Mouse (Mus musculus) MEL (cell line): ENCODE measurements around the gene Sik3. TPM values are rescaled to one million over a fixed set of nuclear protein-coding genes. Genes with fewer than 3 reads are reported as not detected.

ENCODE experiments used
- DNase-seq: peaks from one replicate; pipeline ENCODE4 v3.0.0; 2011; ENCODE audit warnings: low read depth, low spot score
- H3K27ac ChIP-seq: 2 replicates; pipeline ENCODE4 v1.5.1; 2012; ENCODE audit warnings: low read depth, mild to moderate bottlenecking, control low read depth, low read length, moderate library complexity; ENCODE audit not compliant: control insufficient read depth
- H3K27me3 ChIP-seq, 2 experiments: fragments of 150-350 bp in 1 of 2; sonication (generic) in 1 of 2; 2 replicates each; pipeline ENCODE4 v1.6.1; 2012; ENCODE audit warnings: low read length in 2 of 2, mild to moderate bottlenecking in 2 of 2, improper control_type of control experiment in 1 of 2, moderate library complexity in 1 of 2; ENCODE audit not compliant: insufficient read depth in 2 of 2, control insufficient read depth in 1 of 2
- H3K36me3 ChIP-seq, 2 experiments: 2 replicates each; pipeline ENCODE4 v1.6.1; 2012 to 2014; ENCODE audit warnings: low read length in 2 of 2, improper control_type of control experiment in 1 of 2, inconsistent platforms in 1 of 2, mild to moderate bottlenecking in 1 of 2; ENCODE audit not compliant: insufficient read depth in 2 of 2, control insufficient read depth in 1 of 2
- H3K4me1 ChIP-seq, 2 experiments: fragments of 150-350 bp in 1 of 2; sonication (generic) in 1 of 2; 2 replicates each; pipeline ENCODE4 v1.6.1; 2012; ENCODE audit warnings: low read length in 2 of 2, improper control_type of control experiment in 1 of 2, mild to moderate bottlenecking in 1 of 2; ENCODE audit not compliant: insufficient read depth in 2 of 2, control insufficient read depth in 1 of 2
- H3K4me3 ChIP-seq, 2 experiments: fragments of 150-350 bp in 1 of 2; sonication (generic) in 1 of 2; 2 replicates each; pipeline ENCODE4 v1.5.1; 2012; ENCODE audit warnings: low read depth in 2 of 2, low read length in 2 of 2, mild to moderate bottlenecking in 2 of 2, moderate library complexity in 2 of 2, control low read depth in 1 of 2, improper control_type of control experiment in 1 of 2; ENCODE audit not compliant: control insufficient read depth in 1 of 2, insufficient read depth in 1 of 2
- H3K79me2 ChIP-seq: 2 replicates; pipeline ENCODE4 v1.6.1; 2012; ENCODE audit warnings: mild to moderate bottlenecking, low read length, moderate library complexity; ENCODE audit not compliant: control insufficient read depth, poor library complexity, insufficient read depth
- H3K9ac ChIP-seq: 2 replicates; pipeline ENCODE4 v1.6.1; 2012; ENCODE audit warnings: low read depth, mild to moderate bottlenecking, control low read depth, low read length, moderate library complexity; ENCODE audit not compliant: control insufficient read depth, poor library complexity, severe bottlenecking
- H3K9me3 ChIP-seq: fragments of 150-350 bp; sonication (generic); replicated peaks from 2 replicates; pipeline ENCODE4 v1.6.1; 2012; ENCODE audit warnings: mild to moderate bottlenecking, low read length, improper control_type of control experiment, moderate library complexity; ENCODE audit not compliant: insufficient read depth
- BHLHE40 ChIP-seq: IDR thresholded peaks from 2 replicates; pipeline ENCODE4 v1.6.1; 2012; ENCODE audit warnings: low read depth, mild to moderate bottlenecking, inconsistent platforms, low read length, improper control_type of control experiment, borderline replicate concordance
- CHD1 ChIP-seq: IDR thresholded peaks from 2 replicates; pipeline ENCODE4 v1.6.1; 2012; ENCODE audit warnings: low read depth, mild to moderate bottlenecking, inconsistent platforms, low read length, improper control_type of control experiment
- CHD2 ChIP-seq: IDR thresholded peaks from 2 replicates; pipeline ENCODE4 v1.6.1; 2011; ENCODE audit warnings: low read length, improper control_type of control experiment
- CTCF ChIP-seq, 3 experiments: IDR thresholded peaks in 2 of 3; conservative IDR thresholded peaks in 1 of 3; 2 replicates each; pipeline ENCODE4 v1.5.1; 2011 to 2012; ENCODE audit warnings: low read length in 3 of 3, low read depth in 2 of 3, mild to moderate bottlenecking in 2 of 3, improper control_type of control experiment in 1 of 3, inconsistent platforms in 1 of 3, mixed read lengths in 1 of 3, moderate library complexity in 1 of 3; ENCODE audit not compliant: control insufficient read depth in 1 of 3, insufficient read depth in 1 of 3, poor library complexity in 1 of 3, severe bottlenecking in 1 of 3
- E2F4 ChIP-seq: IDR thresholded peaks from 2 replicates; pipeline ENCODE4 v1.6.1; 2011; ENCODE audit warnings: low read depth, low read length, improper control_type of control experiment, borderline replicate concordance
- ELF1 ChIP-seq: IDR thresholded peaks from 2 replicates; pipeline ENCODE4 v1.6.1; 2014; ENCODE audit warnings: low read depth, mild to moderate bottlenecking, inconsistent platforms, low read length, improper control_type of control experiment, moderate library complexity
- EP300 ChIP-seq, 2 experiments: IDR thresholded peaks; 2 replicates each; pipeline ENCODE4 v1.6.1; 2011; ENCODE audit warnings: improper control_type of control experiment in 2 of 2, low read length in 2 of 2, low read depth in 1 of 2, mild to moderate bottlenecking in 1 of 2
- ETS1 ChIP-seq: IDR thresholded peaks from 2 replicates; pipeline ENCODE4 v1.6.1; 2012; ENCODE audit warnings: low read depth, mild to moderate bottlenecking, inconsistent platforms, low read length, improper control_type of control experiment, moderate library complexity
- GABPA ChIP-seq: IDR thresholded peaks from 2 replicates; pipeline ENCODE4 v1.6.1; 2012; ENCODE audit warnings: low read depth, mild to moderate bottlenecking, inconsistent platforms, low read length, improper control_type of control experiment, moderate library complexity
- GATA1 ChIP-seq: IDR thresholded peaks from 2 replicates; pipeline ENCODE4 v1.6.1; 2011; ENCODE audit warnings: low read depth, low read length, improper control_type of control experiment
- HCFC1 ChIP-seq: IDR thresholded peaks from 2 replicates; pipeline ENCODE4 v1.6.1; 2012; ENCODE audit warnings: low read depth, mild to moderate bottlenecking, inconsistent platforms, low read length, improper control_type of control experiment, moderate library complexity
- JUND ChIP-seq: IDR thresholded peaks from 2 replicates; pipeline ENCODE4 v1.6.1; 2011; ENCODE audit warnings: low read depth, mild to moderate bottlenecking, improper control_type of control experiment, low read length
- KAT2A ChIP-seq: conservative IDR thresholded peaks from 2 replicates; pipeline ENCODE4 v1.6.1; 2012; ENCODE audit warnings: low read depth, low read length, improper control_type of control experiment, inconsistent platforms
- MAFK ChIP-seq: IDR thresholded peaks from 2 replicates; pipeline ENCODE4 v1.6.1; 2011; ENCODE audit warnings: low read depth, mild to moderate bottlenecking, low read length, improper control_type of control experiment, borderline replicate concordance
- MAX ChIP-seq: IDR thresholded peaks from 2 replicates; pipeline ENCODE4 v1.6.1; 2011; ENCODE audit warnings: low read length, improper control_type of control experiment
- MAZ ChIP-seq: IDR thresholded peaks from 2 replicates; pipeline ENCODE4 v1.6.1; 2012; ENCODE audit warnings: low read depth, mild to moderate bottlenecking, inconsistent platforms, low read length, improper control_type of control experiment
- MEF2A ChIP-seq: IDR thresholded peaks from 2 replicates; pipeline ENCODE4 v1.6.1; 2014; ENCODE audit warnings: low read depth, mild to moderate bottlenecking, inconsistent platforms, low read length, improper control_type of control experiment; ENCODE audit not compliant: poor library complexity, insufficient replicate concordance, severe bottlenecking; ENCODE audit errors: extremely low read depth
- MXI1 ChIP-seq: IDR thresholded peaks from 2 replicates; pipeline ENCODE4 v1.6.1; 2011; ENCODE audit warnings: mild to moderate bottlenecking, low read depth, low read length, improper control_type of control experiment
- MYB ChIP-seq: IDR thresholded peaks from 2 replicates; pipeline ENCODE4 v1.6.1; 2011; ENCODE audit warnings: mild to moderate bottlenecking, low read depth, low read length, improper control_type of control experiment
- MYC ChIP-seq: IDR thresholded peaks from 2 replicates; pipeline ENCODE4 v1.6.1; 2011; ENCODE audit warnings: low read depth, mild to moderate bottlenecking, low read length, improper control_type of control experiment, moderate library complexity
- NELFE ChIP-seq: IDR thresholded peaks from 2 replicates; pipeline ENCODE4 v1.6.1; 2011; ENCODE audit warnings: low read depth, low read length, improper control_type of control experiment
- NRF1 ChIP-seq: IDR thresholded peaks from 2 replicates; pipeline ENCODE4 v1.6.1; 2014; ENCODE audit warnings: low read depth, mild to moderate bottlenecking, inconsistent platforms, low read length, improper control_type of control experiment, moderate library complexity; ENCODE audit not compliant: poor library complexity, insufficient read depth, severe bottlenecking
- POLR2A ChIP-seq, 2 experiments: IDR thresholded peaks; 2 replicates each; pipeline ENCODE4 v1.6.1; 2011 to 2012; ENCODE audit warnings: low read length in 2 of 2, mild to moderate bottlenecking in 2 of 2, control low read depth in 1 of 2, improper control_type of control experiment in 1 of 2, low read depth in 1 of 2, moderate library complexity in 1 of 2; ENCODE audit not compliant: control insufficient read depth in 1 of 2, insufficient read depth in 1 of 2, poor library complexity in 1 of 2
- POLR2AphosphoS2 ChIP-seq: IDR thresholded peaks from 2 replicates; pipeline ENCODE4 v1.6.1; 2011; ENCODE audit warnings: low read length, improper control_type of control experiment
- POLR2AphosphoS5 ChIP-seq: IDR thresholded peaks from 2 replicates; pipeline ENCODE4 v1.6.1; 2012; ENCODE audit warnings: low read depth, borderline replicate concordance, mild to moderate bottlenecking, inconsistent platforms, low read length, moderate library complexity, mixed read lengths
- RCOR1 ChIP-seq: IDR thresholded peaks from 2 replicates; pipeline ENCODE4 v1.6.1; 2012; ENCODE audit warnings: low read depth, mild to moderate bottlenecking, inconsistent platforms, low read length, improper control_type of control experiment
- SIN3A ChIP-seq: IDR thresholded peaks from 2 replicates; pipeline ENCODE4 v1.6.1; 2012; ENCODE audit warnings: low read length, improper control_type of control experiment, inconsistent platforms
- SMC3 ChIP-seq: IDR thresholded peaks from 2 replicates; pipeline ENCODE4 v1.6.1; 2011; ENCODE audit warnings: low read depth, low read length, improper control_type of control experiment
- TAL1 ChIP-seq: IDR thresholded peaks from 2 replicates; pipeline ENCODE4 v1.6.1; 2012; ENCODE audit warnings: mild to moderate bottlenecking, inconsistent platforms, low read length, moderate library complexity, mixed read lengths
- TBP ChIP-seq: IDR thresholded peaks from 2 replicates; pipeline ENCODE4 v1.8.0; 2011; ENCODE audit warnings: low read depth, low read length, improper control_type of control experiment
- TCF12 ChIP-seq: IDR thresholded peaks from 2 replicates; pipeline ENCODE4 v1.6.1; 2014; ENCODE audit warnings: low read depth, mild to moderate bottlenecking, inconsistent platforms, low read length, improper control_type of control experiment, moderate library complexity
- UBTF ChIP-seq: IDR thresholded peaks from 2 replicates; pipeline ENCODE4 v1.6.1; 2012; ENCODE audit warnings: low read depth, mild to moderate bottlenecking, inconsistent platforms, low read length, improper control_type of control experiment, moderate library complexity, borderline replicate concordance; ENCODE audit not compliant: insufficient read depth
- USF1 ChIP-seq: IDR thresholded peaks from 2 replicates; pipeline ENCODE4 v1.6.1; 2014; ENCODE audit warnings: low read depth, mild to moderate bottlenecking, inconsistent platforms, low read length, improper control_type of control experiment, moderate library complexity
- USF2 ChIP-seq, 2 experiments: IDR thresholded peaks; 2 replicates each; pipeline ENCODE4 v1.6.1; 2011 to 2012; ENCODE audit warnings: improper control_type of control experiment in 2 of 2, low read length in 2 of 2, borderline replicate concordance in 1 of 2, inconsistent platforms in 1 of 2, low read depth in 1 of 2, mild to moderate bottlenecking in 1 of 2; ENCODE audit not compliant: insufficient read depth in 1 of 2
- ZC3H11A ChIP-seq: IDR thresholded peaks from 2 replicates; pipeline ENCODE4 v1.6.1; 2012; ENCODE audit warnings: low read depth, mild to moderate bottlenecking, inconsistent platforms, low read length, improper control_type of control experiment
- ZKSCAN1 ChIP-seq: IDR thresholded peaks from 2 replicates; pipeline ENCODE4 v1.6.1; 2012; ENCODE audit warnings: low read depth, mild to moderate bottlenecking, inconsistent platforms, low read length, improper control_type of control experiment, moderate library complexity
- ZNF384 ChIP-seq: IDR thresholded peaks from 2 replicates; pipeline ENCODE4 v1.6.1; 2012; ENCODE audit warnings: low read depth, mild to moderate bottlenecking, inconsistent platforms, low read length, improper control_type of control experiment
- polyA plus RNA-seq, 2 experiments: library from polyadenylated mRNA; stranded (reverse) in 1 of 2; unstranded in 1 of 2; fragments of >175 nt in 1 of 2; fragments of >200 nt in 1 of 2; gene quantifications; 2 replicates each; pipeline versions ENCODE4 v1.2.1 to v1.2.4; 2012; ENCODE audit warnings: low replicate concordance in 2 of 2, low read depth in 1 of 2; ENCODE audit not compliant: insufficient read length in 2 of 2, insufficient read depth in 1 of 2, missing spikeins in 1 of 2
- total RNA-seq: library from RNA; depleted of rRNA; stranded (reverse); fragments of 300-350 nt; gene quantifications from 2 replicates; pipeline ENCODE4 v1.2.3, GENCODE M21; 2012

The Sik3 gene
- total and polyA plus RNA-seq, 3 experiments = 78.7 to 111 TPM; not detected in 1

DNA sequence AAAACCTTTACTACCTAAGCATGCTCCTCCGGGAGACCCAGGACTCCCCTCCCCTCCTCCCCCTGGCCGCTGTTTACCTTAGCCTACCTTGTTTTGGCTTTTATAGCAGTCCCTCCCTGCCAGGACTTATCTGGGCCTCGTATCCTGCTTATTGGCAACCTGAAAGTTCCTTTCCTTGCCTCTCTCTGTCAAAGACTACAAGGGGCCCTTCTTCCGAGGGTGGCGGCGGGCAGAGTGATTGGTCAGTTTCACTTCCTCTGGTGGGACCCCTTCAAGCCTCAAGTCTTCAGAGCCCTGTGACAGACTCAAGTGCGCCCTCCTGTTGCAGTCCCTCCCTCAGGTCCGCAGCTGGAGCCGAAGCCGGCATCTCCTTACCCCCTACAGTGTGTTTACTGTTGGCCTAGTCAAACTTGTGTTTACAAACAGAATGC, 1.6 kb downstream of the Sik3 start:
- H3K9me3 ChIP-seq = no peaks in the 10 kb centered on the region
- H3K27ac ChIP-seq = peak overlapping the region; percentile 66
- no peaks in the 10 kb centered on the region for H3K27me3 ChIP-seq
- peaks cover 66% of the 10 kb centered on the region for H3K79me2 ChIP-seq
- H3K9ac ChIP-seq = peak overlapping the region; percentile 99
- H3K4me3 ChIP-seq = peak overlapping the region; percentile 90 to 93
- H3K36me3 ChIP-seq = peaks cover 8 to 42% of the 10 kb centered on the region in 2 experiments
- peak; percentile 86 for DNase-seq
- H3K4me1 ChIP-seq = peaks cover 7 to 23% of the 10 kb centered on the region in 2 experiments
- TF ChIP-seq TBP (peak; percentile 51; the same call in 1 of the 2 replicates), CHD2 (no peak), E2F4 (no peak), RCOR1 (no peak), MYB (no peak), GABPA (no peak), USF2 (IDR thresholded peaks at IDR 0.05; ENCODE audit: borderline replicate concordance in 1 of 2, insufficient read depth in 1 of 2, low read depth in 1 of 2, low read length in 2 of 2) (no peak), SIN3A (peak; percentile 85), BHLHE40 (peak; percentile 43; the same call in 1 of the 2 replicates), ZC3H11A (no peak), MEF2A (no peak), HCFC1 (peak; percentile 60; the same call in 1 of the 2 replicates), MAFK (no peak), CTCF (IDR thresholded peaks at IDR 0.05 in 2 of 3, conservative IDR thresholded peaks at IDR 0.05 in 1 of 3; ENCODE audit: control insufficient read depth in 1 of 3, insufficient read depth in 1 of 3, low read depth in 2 of 3, low read length in 3 of 3, poor library complexity in 1 of 3, severe bottlenecking in 1 of 3) (peak; percentile 12 to 58 (median 54); a peak in 5 of 6 replicates), ETS1 (no peak; the same call in 1 of the 2 replicates), USF1 (0 out of 2 replicates have a peak, but pooled peaks have one; percentile 32), GATA1 (no peak), ELF1 (no peak), TCF12 (peak; percentile 23; the same call in 1 of the 2 replicates), EP300 (IDR thresholded peaks at IDR 0.05; ENCODE audit: low read depth in 1 of 2, low read length in 2 of 2) (no peak), JUND (no peak), POLR2AphosphoS2 (no peak), TAL1 (no peak), CHD1 (no peak; the same call in 1 of the 2 replicates), NRF1 (0 out of 2 replicates have a peak, but pooled peaks have one; percentile 9), UBTF (peak; percentile 75; the same call in 1 of the 2 replicates), ZNF384 (no peak), POLR2AphosphoS5 (no peak), NELFE (peak; percentile 58), KAT2A (no peak), SMC3 (peak; percentile 29), MAX (peak; percentile 38; the same call in 1 of the 2 replicates), MAZ (peak; percentile 60; the same call in 1 of the 2 replicates), MXI1 (peak; percentile 71), POLR2A (IDR thresholded peaks at IDR 0.05; ENCODE audit: control insufficient read depth in 1 of 2, insufficient read depth in 1 of 2, low read depth in 1 of 2, low read length in 2 of 2, poor library complexity in 1 of 2) (peak in 1 of 2 experiments; percentile 51; a peak in 1 of 4 replicates), ZKSCAN1 (no peak), MYC (no peak)
